Mouse (Mus musculus) small intestine, adult 2 months (tissue): ENCODE data around the gene Ufd1. TPM values are rescaled to one million over a fixed set of nuclear protein-coding genes. Genes with fewer than 3 reads are reported as not detected.
A peak's percentile ranks its signal among the peaks of the same experiment; 100 is the strongest.
"Not testable (repeated sequence)": the region's sequence is repeated elsewhere in the genome, so short reads cannot be mapped to it uniquely, and the experiment has no call there.

Experiments
- H3K27ac ChIP-seq: fragments of 200-500 bp; 2 replicates; pipeline ENCODE4 v1.5.1; 2012; ENCODE audit warnings: low read depth, low read length, control low read depth, inconsistent platforms; ENCODE audit not compliant: insufficient read depth
- H3K27me3 ChIP-seq: fragments of 200-500 bp; 2 replicates; pipeline ENCODE4 v1.6.1; 2012; ENCODE audit warnings: mild to moderate bottlenecking, moderate library complexity, low read length, inconsistent platforms; ENCODE audit not compliant: control insufficient read depth, insufficient read depth
- H3K36me3 ChIP-seq: fragments of 200-500 bp; 2 replicates; pipeline ENCODE4 v1.6.1; 2012; ENCODE audit warnings: mild to moderate bottlenecking, low read length, control low read depth, inconsistent platforms; ENCODE audit not compliant: control insufficient read depth, insufficient read depth
- H3K4me1 ChIP-seq: fragments of 200-500 bp; 2 replicates; pipeline ENCODE4 v1.6.1; 2012; ENCODE audit warnings: low read length, inconsistent platforms, mixed read lengths; ENCODE audit not compliant: control insufficient read depth, insufficient read depth, insufficient read length
- H3K4me3 ChIP-seq: fragments of 200-500 bp; 2 replicates; pipeline ENCODE4 v1.5.1; 2012; ENCODE audit warnings: low read depth, mild to moderate bottlenecking, control low read depth, inconsistent platforms, low read length, moderate library complexity
- CTCF ChIP-seq: fragments of 200-500 bp; IDR thresholded peaks from 2 replicates; pipeline ENCODE4 v1.5.1; 2012; ENCODE audit warnings: low read depth, mild to moderate bottlenecking, control low read depth, inconsistent platforms, low read length, moderate library complexity, mixed read lengths; ENCODE audit not compliant: insufficient replicate concordance, insufficient read length; ENCODE audit errors: extremely low read depth
- POLR2A ChIP-seq: fragments of 200-500 bp; IDR thresholded peaks from 2 replicates; pipeline ENCODE4 v1.6.1; 2012; ENCODE audit warnings: low read depth, mild to moderate bottlenecking, control low read depth, inconsistent platforms, low read length, moderate library complexity
- WGBS: fragments of 180-500 bp; shearing (Covaris S2); methylation state at CpG from one replicate; pipeline ENCODE4 v1.1.7; 2018; 5-methylcytosine and 5-hydroxymethylcytosine counted together
- polyA plus RNA-seq: library from polyadenylated mRNA; depleted of rRNA; stranded (reverse); fragments of >200 nt; gene quantifications from 2 replicates; pipeline ENCODE4 v1.2.3, GENCODE M21; 2012

Ufd1 gene
- polyA plus RNA-seq, 1 experiment, result 11.4 TPM

- Histone ChIP-seq H3K36me3 (peaks cover 23% of the 10 kb centered on the region), H3K27ac (no peak overlapping the region), H3K27me3 (no peaks in the 10 kb centered on the region), H3K4me3 (no peak overlapping the region), H3K4me1 (peaks cover 3% of the 10 kb centered on the region; the same call in 1 of the 2 replicates)
- WGBS, result 13% methylated on average over 3 of the region's 3 CpGs
- no peak for TF ChIP-seq CTCF
- no peak for TF ChIP-seq POLR2A
Observed at GRCm38 (mm10) chr16:18836073-18836467, 24.5 kb downstream of the Ufd1 start.

DNA sequence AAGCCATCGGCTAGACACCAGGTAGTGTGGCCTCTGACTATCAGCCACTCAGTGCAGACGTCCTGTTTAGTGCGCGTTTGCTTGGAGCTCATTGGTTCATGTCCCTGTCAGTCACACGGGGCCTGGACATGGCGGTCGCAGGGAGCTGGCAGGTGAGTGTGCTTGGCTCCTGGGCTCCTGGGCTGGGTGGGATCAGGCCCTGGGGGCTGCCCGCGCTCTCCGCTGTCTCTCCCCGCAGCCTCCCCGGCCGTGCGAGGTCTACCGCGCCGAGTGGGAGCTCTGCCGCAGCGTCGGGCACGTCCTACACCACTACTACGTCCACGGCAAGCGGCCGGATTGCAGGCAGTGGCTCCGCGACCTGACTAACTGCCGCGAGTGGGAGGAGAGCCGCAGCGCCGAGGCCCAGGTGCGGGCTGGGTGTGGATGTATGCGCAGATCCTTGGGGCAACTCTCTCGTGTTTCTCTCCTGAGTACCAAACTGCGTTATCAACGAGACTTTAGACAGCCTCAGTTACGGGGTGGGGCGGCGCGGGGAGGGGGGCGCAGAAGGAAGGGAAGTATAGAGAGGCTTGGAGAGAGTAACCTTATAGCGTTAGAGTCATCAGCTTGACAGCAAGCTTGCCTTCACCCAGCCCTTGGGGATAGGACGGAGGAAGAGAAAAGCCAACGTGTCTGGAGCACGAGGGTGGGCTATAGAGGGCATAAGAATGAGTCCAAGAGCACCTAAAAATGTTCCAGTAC lies 25.1 kb downstream of the Ufd1 start, which contains the start of the genes 2510002D24Rik and Gm28539:
Gene 2510002D24Rik (plus strand): TSS at position 111 of the 741 bp plus-strand sequence.
Gene Gm28539 (plus strand): TSS at position 117 of the 741 bp plus-strand sequence.
- WGBS, result 1% methylated on average over 46 of the region's 46 CpGs
- H3K36me3 ChIP-seq, result peaks cover 18% of the 10 kb centered on the region
- peak; percentile 72; the same call in 1 of the 2 replicates for TF ChIP-seq POLR2A
- no peak for TF ChIP-seq CTCF
- H3K4me3 ChIP-seq, result peak within 1 kb of the TSS; percentile 93
- H3K27ac ChIP-seq, result peak within 1 kb of the TSS; percentile 35; the same call in 1 of the 2 replicates
- no peaks in the 10 kb centered on the region for H3K27me3 ChIP-seq
- peaks cover 3% of the 10 kb centered on the region; the same call in 1 of the 2 replicates for H3K4me1 ChIP-seq

GRCm38 (mm10) chr16:18838346-18838745 lies 26.8 kb downstream of the Ufd1 start:
- Histone ChIP-seq H3K27ac (no peak overlapping the region), H3K4me3 (no peak overlapping the region), H3K4me1 (peaks cover 3% of the 10 kb centered on the region; the same call in 1 of the 2 replicates), H3K36me3 (peaks cover 12% of the 10 kb centered on the region), H3K27me3 (no peaks in the 10 kb centered on the region)
- TF ChIP-seq CTCF (no peak), POLR2A (no peak)
- WGBS, result 75% methylated on average over 4 of the region's 4 CpGs

GRCm38 (mm10) chr16:18846301-18846820 lies 34.8 kb downstream of the Ufd1 start:
- 76% methylated on average over 15 of the region's 15 CpGs for WGBS
- TF ChIP-seq POLR2A (no peak), CTCF (no peak)

GRCm38 (mm10) chr16:18849521-18850190 lies 38.1 kb downstream of the Ufd1 start:
- H3K4me1 ChIP-seq, H3K27ac ChIP-seq, H3K4me3 ChIP-seq, H3K36me3 ChIP-seq, H3K27me3 ChIP-seq: not testable (repeated sequence)
- 88% methylated on average over 15 of the region's 17 CpGs for WGBS

More at GRCm38 (mm10) chr16:18846301-18846820, 34.8 kb downstream of the Ufd1 start:
- no peak overlapping the region for H3K27ac ChIP-seq
- H3K4me3 ChIP-seq, result no peak overlapping the region
- no peaks in the 10 kb centered on the region for H3K4me1 ChIP-seq
- no peaks in the 10 kb centered on the region for H3K36me3 ChIP-seq
- no peaks in the 10 kb centered on the region for H3K27me3 ChIP-seq

GRCm38 (mm10) chr16:18858551-18858950 lies 47.0 kb downstream of the Ufd1 start:
- TF ChIP-seq POLR2A, result no peak
- TF ChIP-seq CTCF, result no peak
- H3K27ac ChIP-seq, result no peak overlapping the region
- H3K36me3 ChIP-seq, result no peaks in the 10 kb centered on the region
- no peaks in the 10 kb centered on the region for H3K4me1 ChIP-seq
- no peaks in the 10 kb centered on the region for H3K27me3 ChIP-seq
- no peak overlapping the region for H3K4me3 ChIP-seq

- 67% methylated on average over 1 of the region's 1 CpGs for WGBS
Observed at GRCm38 (mm10) chr16:18860186-18860585, 48.6 kb downstream of the Ufd1 start.

DNA sequence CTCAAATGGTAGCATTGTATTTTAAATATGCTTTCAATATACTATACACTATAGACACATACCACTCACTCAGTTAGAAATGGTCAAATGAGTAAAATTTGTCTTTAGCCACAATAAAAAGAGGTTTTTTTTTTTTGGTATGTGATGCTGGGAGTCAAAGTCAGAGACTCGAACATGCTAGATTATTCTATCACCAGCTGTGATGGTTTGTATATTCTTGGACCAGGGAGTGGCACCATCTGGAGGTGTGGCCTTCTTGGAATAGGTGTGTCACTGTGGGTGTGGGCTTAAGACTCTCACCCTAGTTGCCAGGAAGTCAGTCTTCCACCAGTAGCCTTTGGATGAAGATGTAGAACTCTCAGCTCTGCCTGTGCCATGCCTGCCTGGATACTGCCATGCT lies 58.9 kb downstream of the Ufd1 start:
- H3K27ac ChIP-seq, H3K4me1 ChIP-seq, H3K27me3 ChIP-seq, H3K4me3 ChIP-seq: not testable (repeated sequence)
- 36% methylated on average over 1 of the region's 1 CpGs for WGBS
- H3K36me3 ChIP-seq, result peaks cover 23% of the 10 kb centered on the region

More at GRCm38 (mm10) chr16:18860186-18860585, 48.6 kb downstream of the Ufd1 start:
- no peaks in the 10 kb centered on the region for H3K27me3 ChIP-seq
- no peaks in the 10 kb centered on the region for H3K4me1 ChIP-seq
- TF ChIP-seq POLR2A, result no peak
- no peak for TF ChIP-seq CTCF
- no peak overlapping the region for H3K4me3 ChIP-seq
- H3K36me3 ChIP-seq, result no peaks in the 10 kb centered on the region
- H3K27ac ChIP-seq, result no peak overlapping the region
